Mouse (Mus musculus) CH12.LX (cell line): Measurements from ENCODE around the gene Cldn7. TPM values are rescaled to one million over a fixed set of nuclear protein-coding genes. Genes with fewer than 3 reads are reported as not detected.

Source experiments
- DNase-seq: peaks from one replicate; pipeline ENCODE4 v3.0.0-alpha.2; 2013; ENCODE audit errors: extremely low read depth
- H3K27ac ChIP-seq: 2 replicates; pipeline ENCODE4 v1.5.1; 2012; ENCODE audit warnings: low read depth, mild to moderate bottlenecking, control low read depth, moderate library complexity; ENCODE audit not compliant: insufficient read depth
- H3K27me3 ChIP-seq: replicated peaks from 2 replicates; pipeline ENCODE3; 2012; ENCODE audit warnings: inconsistent platforms
- H3K36me3 ChIP-seq, 2 experiments: replicated peaks in 1 of 2; 2 replicates each; pipeline versions ENCODE3 to v1.6.1; 2012; ENCODE audit warnings: inconsistent platforms in 1 of 2, low read length in 1 of 2, mild to moderate bottlenecking in 1 of 2, mixed read lengths in 1 of 2, moderate library complexity in 1 of 2; ENCODE audit not compliant: control insufficient read depth in 1 of 2, insufficient read depth in 1 of 2
- H3K4me1 ChIP-seq, 2 experiments: 2 replicates each; pipeline ENCODE4 v1.6.1; 2012; ENCODE audit warnings: inconsistent platforms in 1 of 2, moderate library complexity in 1 of 2; ENCODE audit not compliant: insufficient read depth in 2 of 2, control insufficient read depth in 1 of 2
- H3K4me2 ChIP-seq: 2 replicates; pipeline ENCODE4 v1.6.1; 2012; ENCODE audit warnings: low read depth, mild to moderate bottlenecking, control low read depth; ENCODE audit not compliant: poor library complexity, insufficient read depth, severe bottlenecking
- H3K4me3 ChIP-seq, 3 experiments: fragments of 150-350 bp in 1 of 3; sonication (generic) in 1 of 3; replicated peaks in 1 of 3; 2 replicates each; pipeline versions ENCODE3 to v1.5.1; 2011 to 2012; ENCODE audit warnings: low read depth in 2 of 3, low read length in 2 of 3, mild to moderate bottlenecking in 2 of 3, moderate library complexity in 2 of 3, control low read depth in 1 of 3, improper control_type of control experiment in 1 of 3, inconsistent platforms in 1 of 3, mixed read lengths in 1 of 3; ENCODE audit not compliant: poor library complexity in 1 of 3
- H3K79me2 ChIP-seq: replicated peaks from 2 replicates; pipeline ENCODE4 v1.6.1; 2012; ENCODE audit warnings: mild to moderate bottlenecking, moderate library complexity; ENCODE audit not compliant: control insufficient read depth, poor library complexity, insufficient read depth, severe bottlenecking; ENCODE audit errors: extremely low read depth
- H3K9ac ChIP-seq: 2 replicates; pipeline ENCODE4 v1.6.1; 2012; ENCODE audit warnings: low read depth, mild to moderate bottlenecking, control low read depth, moderate library complexity; ENCODE audit not compliant: insufficient read depth
- H3K9me3 ChIP-seq: replicated peaks from 2 replicates; pipeline ENCODE3; 2012; ENCODE audit warnings: low read length, inconsistent platforms, mixed read lengths
- CTCF ChIP-seq, 2 experiments: IDR thresholded peaks in 1 of 2; conservative IDR thresholded peaks in 1 of 2; 2 replicates each; pipeline ENCODE4 v1.5.1; 2011 to 2012; ENCODE audit warnings: low read depth in 2 of 2, low read length in 2 of 2, improper control_type of control experiment in 1 of 2, inconsistent platforms in 1 of 2, mild to moderate bottlenecking in 1 of 2, moderate library complexity in 1 of 2
- ETS1 ChIP-seq: conservative IDR thresholded peaks from 2 replicates; pipeline ENCODE4 v1.6.1; 2012; ENCODE audit warnings: low read depth, mild to moderate bottlenecking, inconsistent platforms, low read length, improper control_type of control experiment, moderate library complexity
- JUND ChIP-seq: conservative IDR thresholded peaks from 2 replicates; pipeline ENCODE4 v1.6.1; 2011; ENCODE audit warnings: low read depth, low read length, improper control_type of control experiment
- MAX ChIP-seq: IDR thresholded peaks from 2 replicates; pipeline ENCODE4 v1.6.1; 2011; ENCODE audit warnings: low read length, improper control_type of control experiment
- MEF2A ChIP-seq: IDR thresholded peaks from 2 replicates; pipeline ENCODE4 v1.6.1; 2014; ENCODE audit warnings: low read depth, mild to moderate bottlenecking, inconsistent platforms, low read length, improper control_type of control experiment, borderline replicate concordance
- MYC ChIP-seq: IDR thresholded peaks from 2 replicates; pipeline ENCODE4 v1.6.1; 2011; ENCODE audit warnings: low read depth, mild to moderate bottlenecking, improper control_type of control experiment, low read length
- POLR2A ChIP-seq: IDR thresholded peaks from 2 replicates; pipeline ENCODE4 v1.6.1; 2011; ENCODE audit warnings: low read depth, mild to moderate bottlenecking, improper control_type of control experiment, low read length
- RAD21 ChIP-seq: IDR thresholded peaks from 2 replicates; pipeline ENCODE4 v1.6.1; 2011; ENCODE audit warnings: low read depth, mild to moderate bottlenecking, low read length, improper control_type of control experiment, moderate library complexity
- SIN3A ChIP-seq: IDR thresholded peaks from 2 replicates; pipeline ENCODE4 v1.6.1; 2012; ENCODE audit warnings: low read length, improper control_type of control experiment, inconsistent platforms
- SMC3 ChIP-seq: IDR thresholded peaks from 2 replicates; pipeline ENCODE4 v1.6.1; 2011; ENCODE audit warnings: low read depth, low read length, improper control_type of control experiment
- ZC3H11A ChIP-seq: IDR thresholded peaks from 2 replicates; pipeline ENCODE4 v1.6.1; 2012; ENCODE audit warnings: low read depth, mild to moderate bottlenecking, inconsistent platforms, low read length, improper control_type of control experiment
- dilution Hi-C: fragments of 300-500 bp; cut with MboI; formaldehyde crosslinking; loops from 2 replicates; pipeline ENCODE4 v1.14.3; 2020; ENCODE audit warnings: low sequenced_read_pairs; ENCODE audit not compliant: extremely low pct_unique_long_range_greater_than_20kb, extremely low pct_ligation_motif_present
- in situ Hi-C: fragments of 300-500 bp; cut with MboI; formaldehyde crosslinking; loops from 3 replicates; pipeline ENCODE4 v1.14.3; 2019; ENCODE audit warnings: low sequenced_read_pairs, low pct_ligation_motif_present, low pct_unique_long_range_greater_than_20kb, mixed read lengths
- polyA plus RNA-seq: library from polyadenylated mRNA; unstranded; fragments of >175 nt; gene quantifications from 2 replicates; pipeline ENCODE4 v1.2.1, GENCODE M21; 2012; ENCODE audit warnings: low read depth; ENCODE audit not compliant: insufficient read length
- total RNA-seq, 2 experiments: library from RNA; depleted of rRNA; stranded (reverse); fragments of 300-350 nt in 1 of 2; fragments of >200 nt in 1 of 2; gene quantifications; 2 replicates each; pipeline ENCODE4 v1.2.3; 2012 to 2014

The Cldn7 gene
- total and polyA plus RNA-seq, 3 experiments = not detected

GRCm38 (mm10) chr11:69938401-69938979 is 26.1 kb upstream of the Cldn7 start:
- Histone ChIP-seq H3K79me2 (no peaks in the 10 kb centered on the region), H3K4me1 (peaks cover 0 to 36% of the 10 kb centered on the region in 2 experiments; a peak in 3 of 4 replicates), H3K9me3 (no peaks in the 10 kb centered on the region), H3K9ac (no peak overlapping the region), H3K27me3 (peaks cover 65% of the 10 kb centered on the region), H3K4me2 (no peak overlapping the region), H3K36me3 (peaks cover 0 to 5% of the 10 kb centered on the region in 2 experiments), H3K4me3 (no peak overlapping the region), H3K27ac (no peak overlapping the region)
- dilution Hi-C loops = no loop called here
- in situ Hi-C loops = no loop called here
- DNase-seq = no peak
- TF ChIP-seq CTCF (conservative IDR thresholded peaks at IDR 0.05 in 1 of 2, IDR thresholded peaks at IDR 0.05 in 1 of 2; ENCODE audit: low read depth in 2 of 2, low read length in 2 of 2) (no peak), MYC (no peak), POLR2A (no peak), RAD21 (no peak), MAX (no peak), SIN3A (no peak), JUND (no peak)

GRCm38 (mm10) chr11:69939181-69939580 is 25.4 kb upstream of the Cldn7 start:
- no peaks in the 10 kb centered on the region for H3K79me2 ChIP-seq
- H3K4me2 ChIP-seq = no peak overlapping the region
- peaks cover 0 to 29% of the 10 kb centered on the region in 2 experiments; a peak in 3 of 4 replicates for H3K4me1 ChIP-seq
- no peak for DNase-seq
- in situ Hi-C loops = no loop called here
- H3K4me3 ChIP-seq = no peak overlapping the region
- H3K27ac ChIP-seq = no peak overlapping the region
- no peak for TF ChIP-seq SIN3A
- TF ChIP-seq MEF2A = no peak
- TF ChIP-seq RAD21 = no peak
- TF ChIP-seq POLR2A = no peak
- no peak for TF ChIP-seq CTCF (conservative IDR thresholded peaks at IDR 0.05 in 1 of 2, IDR thresholded peaks at IDR 0.05 in 1 of 2; ENCODE audit: low read depth in 2 of 2, low read length in 2 of 2)
- TF ChIP-seq ZC3H11A = no peak
- dilution Hi-C loops = no loop called here
- no peak overlapping the region for H3K9ac ChIP-seq
- peaks cover 0 to 6% of the 10 kb centered on the region in 2 experiments for H3K36me3 ChIP-seq
- H3K27me3 ChIP-seq = peaks cover 65% of the 10 kb centered on the region
- no peaks in the 10 kb centered on the region for H3K9me3 ChIP-seq

- Histone ChIP-seq H3K4me3 (no peak overlapping the region), H3K9me3 (no peaks in the 10 kb centered on the region), H3K4me2 (no peak overlapping the region), H3K79me2 (no peaks in the 10 kb centered on the region), H3K27ac (no peak overlapping the region), H3K4me1 (peaks cover 0 to 24% of the 10 kb centered on the region in 2 experiments; a peak in 3 of 4 replicates), H3K27me3 (peaks cover 59% of the 10 kb centered on the region), H3K9ac (no peak overlapping the region), H3K36me3 (peaks cover 0 to 10% of the 10 kb centered on the region in 2 experiments)
- in situ Hi-C loops = no loop called here
- dilution Hi-C loops = no loop called here
- TF ChIP-seq SMC3 (no peak), ETS1 (no peak)
- no peak for DNase-seq
Observed at GRCm38 (mm10) chr11:69939731-69940130, 24.8 kb upstream of the Cldn7 start.
